Mouse (Mus musculus): ENCODE data around the gene Zfp36l2.

The Zfp36l2 gene

GRCm38 (mm10) chr17:84152206-84152975 lies 35.4 kb downstream of the Zfp36l2 start:
- no peak for DNase-seq (ENCODE audit: low spot score in 2 of 2)

GRCm38 (mm10) chr17:84151306-84151705 lies 36.4 kb downstream of the Zfp36l2 start:
- DNase-seq (ENCODE audit: low spot score in 2 of 2) = no peak

- DNase-seq (ENCODE audit: low spot score in 2 of 2) = no peak
Observed at GRCm38 (mm10) chr17:84150291-84150690, 37.5 kb downstream of the Zfp36l2 start.

- no peak for DNase-seq (ENCODE audit: low spot score in 2 of 2)
Observed at GRCm38 (mm10) chr17:84149566-84149965, 38.2 kb downstream of the Zfp36l2 start.

- DNase-seq (ENCODE audit: low spot score in 2 of 2) = peak; percentile 88 to 91
Observed at GRCm38 (mm10) chr17:84148499-84149484, 39.0 kb downstream of the Zfp36l2 start.

- no peak for DNase-seq (ENCODE audit: low spot score in 2 of 2)
Observed at GRCm38 (mm10) chr17:84147183-84148108, 40.3 kb downstream of the Zfp36l2 start.

GRCm38 (mm10) chr17:84146458-84147182 lies 41.1 kb downstream of the Zfp36l2 start:
- DNase-seq (ENCODE audit: low spot score in 2 of 2) = no peak

GRCm38 (mm10) chr17:84145826-84146287 lies 41.9 kb downstream of the Zfp36l2 start:
- peak; percentile 63 to 78 for DNase-seq (ENCODE audit: low spot score in 2 of 2)

GRCm38 (mm10) chr17:84144762-84145599 lies 42.8 kb downstream of the Zfp36l2 start:
- DNase-seq (ENCODE audit: low spot score in 2 of 2) = no peak

- DNase-seq (ENCODE audit: low spot score in 2 of 2) = no peak
Observed at GRCm38 (mm10) chr17:84144130-84144529, 43.6 kb downstream of the Zfp36l2 start.

- DNase-seq (ENCODE audit: low spot score in 2 of 2) = no peak
Observed at GRCm38 (mm10) chr17:84143219-84143844, 44.4 kb downstream of the Zfp36l2 start.

GRCm38 (mm10) chr17:84141691-84142090 lies 46.1 kb downstream of the Zfp36l2 start:
- DNase-seq (ENCODE audit: low spot score in 2 of 2) = peak in 1 of 2 experiments; percentile 53

GRCm38 (mm10) chr17:84140822-84141507 lies 46.8 kb downstream of the Zfp36l2 start:
- peak; percentile 58 to 73 for DNase-seq (ENCODE audit: low spot score in 2 of 2)

GRCm38 (mm10) chr17:84137393-84138171 lies 50.2 kb downstream of the Zfp36l2 start:
- no peak for DNase-seq (ENCODE audit: low spot score in 2 of 2)

- no peak for DNase-seq (ENCODE audit: low spot score in 2 of 2)
Observed at GRCm38 (mm10) chr17:84136669-84137392, 50.9 kb downstream of the Zfp36l2 start.

GRCm38 (mm10) chr17:84136217-84136616 lies 51.5 kb downstream of the Zfp36l2 start:
- no peak for DNase-seq (ENCODE audit: low spot score in 2 of 2)

- DNase-seq (ENCODE audit: low spot score in 2 of 2) = no peak
Observed at GRCm38 (mm10) chr17:84135243-84135642, 52.5 kb downstream of the Zfp36l2 start.
